Mouse (Mus musculus) brain, adult 2 months (tissue): Measurements from ENCODE around the gene Ly6f.

Experiments used
- DNase-seq: peaks from one replicate; pipeline ENCODE4 v3.0.0; 2011; ENCODE audit warnings: low read depth, low spot score

The Ly6f gene

DNA sequence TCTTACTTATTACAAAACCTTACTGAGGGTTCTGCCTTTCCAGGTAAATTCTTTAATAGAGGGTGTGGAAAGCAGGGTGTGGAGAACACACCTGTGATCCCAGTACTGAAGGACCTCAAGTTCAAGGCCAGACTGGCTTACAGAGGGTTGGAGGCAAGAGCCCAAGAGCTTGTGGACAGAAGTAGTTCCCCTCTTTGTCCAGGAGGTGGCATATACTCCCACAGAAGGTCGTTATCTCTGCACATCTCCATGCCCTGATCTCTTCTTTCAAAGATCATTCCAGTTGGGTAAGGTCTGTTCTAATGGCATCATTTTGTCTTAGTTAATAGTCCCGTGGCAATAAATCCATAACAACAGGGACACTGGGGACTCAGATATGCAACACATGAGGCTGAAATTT lies 49.0 kb downstream of the Ly6f start:
- DNase-seq, result peak; percentile 22

DNA sequence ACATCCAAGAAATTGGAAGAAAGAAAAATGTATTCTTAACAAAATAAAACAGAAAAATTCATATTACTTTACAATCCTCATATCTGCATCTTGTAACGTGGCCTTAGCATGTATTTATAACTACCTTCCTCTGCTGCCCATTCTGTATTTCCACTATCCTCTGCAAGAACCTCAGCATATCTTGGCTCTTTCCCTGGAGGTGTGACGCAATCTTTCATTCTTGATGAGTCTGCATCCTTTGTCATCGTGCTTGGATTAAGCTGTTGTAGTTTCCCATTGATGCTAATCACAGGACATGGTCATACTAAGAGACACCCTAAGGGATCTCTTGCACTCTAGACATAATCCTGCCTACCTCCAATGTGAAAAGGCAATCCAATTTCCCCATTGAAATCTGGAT lies 50.4 kb downstream of the Ly6f start:
- DNase-seq, result no peak

DNA sequence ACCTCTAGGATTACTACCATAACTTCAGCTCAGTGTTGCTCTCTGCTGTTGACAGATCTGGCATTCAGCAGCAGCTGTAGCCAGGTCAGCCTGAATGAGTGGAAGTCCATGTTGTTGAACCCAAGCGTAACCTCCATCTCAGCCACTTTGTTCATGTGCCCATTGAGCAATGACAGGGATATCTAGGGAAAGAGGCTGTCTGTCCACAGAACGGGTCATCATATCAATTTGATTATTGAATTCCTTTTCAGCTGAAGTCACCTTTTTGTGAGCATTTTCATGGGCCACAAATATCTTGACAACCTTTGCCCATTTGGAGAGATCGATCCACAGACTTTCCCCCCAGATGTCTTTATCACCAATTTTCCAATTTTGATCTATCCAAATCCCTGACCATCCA lies 51.9 kb downstream of the Ly6f start:
- DNase-seq, result no peak
